Mouse (Mus musculus) cerebellum, adult 2 months (tissue): ENCODE measurements at regions not wholly inside any gene's neighbourhood (a gene's known extent, or its start where the extent isn't known, plus 50 kb on each side); places are given as distances from the start of the nearest gene placed in this dataset.

Experiments
- CTCF ChIP-seq: fragments of 200-500 bp; IDR thresholded peaks from 2 replicates; pipeline ENCODE4 v1.5.1; 2011; ENCODE audit warnings: low read depth, mild to moderate bottlenecking, control low read depth, low read length, moderate library complexity, borderline replicate concordance; ENCODE audit not compliant: insufficient read depth
- POLR2A ChIP-seq: fragments of 200-500 bp; IDR thresholded peaks from 2 replicates; pipeline ENCODE4 v1.6.1; 2011; ENCODE audit warnings: low read length, control low read depth, borderline replicate concordance; ENCODE audit not compliant: insufficient read depth

GRCm38 (mm10) chr2:50405932-50406331 lies 109.3 kb upstream of the Mmadhc start:
- no peak for TF ChIP-seq CTCF
- TF ChIP-seq POLR2A, result no peak
